Mouse (Mus musculus): Measurements from ENCODE around the gene Ppfibp1.

GRCm38 (mm10) chr6:146994236-146994635 is 105.9 kb downstream of the Ppfibp1 start:
- TF ChIP-seq POLR2A (IDR thresholded peaks at IDR 0.05; ENCODE audit: borderline replicate concordance, control insufficient read depth, low read depth, low read length) (no peak), CTCF (IDR thresholded peaks at IDR 0.05; ENCODE audit: control insufficient read depth, insufficient read depth, low read length) (0 out of 2 replicates have a peak, but pooled peaks have one; percentile 30)
